Mouse (Mus musculus) ES-E14 (cell line): ENCODE measurements around the gene Polr2f. TPM values are rescaled to one million over a fixed set of nuclear protein-coding genes. Genes with fewer than 3 reads are reported as not detected.

Source experiments
- DNase-seq: peaks from one replicate; pipeline ENCODE4 v3.0.0-alpha.2; 2013; ENCODE audit warnings: low read depth, low spot score
- H3K27ac ChIP-seq: 2 replicates; pipeline ENCODE4 v1.5.1; 2012; ENCODE audit warnings: low read depth, mild to moderate bottlenecking, low read length, moderate library complexity, mixed read lengths; ENCODE audit not compliant: poor library complexity, insufficient read depth, severe bottlenecking
- H3K36me3 ChIP-seq: 2 replicates; pipeline ENCODE4 v1.6.1; 2012; ENCODE audit warnings: mild to moderate bottlenecking, low read length, moderate library complexity, mixed read lengths; ENCODE audit not compliant: control insufficient read depth, poor library complexity, insufficient read depth, severe bottlenecking
- H3K4me1 ChIP-seq, 2 experiments: fragments of 150-350 bp in 1 of 2; sonication (generic) in 1 of 2; 2 replicates each; pipeline ENCODE4 v1.6.1; 2012; ENCODE audit warnings: low read length in 2 of 2, mild to moderate bottlenecking in 1 of 2, mixed read lengths in 1 of 2; ENCODE audit not compliant: control insufficient read depth in 2 of 2, insufficient read depth in 2 of 2, poor library complexity in 1 of 2
- H3K4me3 ChIP-seq, 2 experiments: fragments of 150-350 bp in 1 of 2; sonication (generic) in 1 of 2; 2 replicates each; pipeline ENCODE4 v1.5.1; 2012; ENCODE audit warnings: low read length in 2 of 2, low read depth in 1 of 2, mild to moderate bottlenecking in 1 of 2, mixed read lengths in 1 of 2; ENCODE audit not compliant: insufficient read depth in 1 of 2, poor library complexity in 1 of 2, severe bottlenecking in 1 of 2
- H3K9ac ChIP-seq: 2 replicates; pipeline ENCODE4 v1.6.1; 2012; ENCODE audit warnings: low read depth, mild to moderate bottlenecking, low read length, mixed read lengths; ENCODE audit not compliant: poor library complexity, insufficient read depth, severe bottlenecking
- H3K9me3 ChIP-seq: fragments of 150-350 bp; sonication (generic); 2 replicates; pipeline ENCODE4 v1.6.1; 2012; ENCODE audit warnings: low read depth, mild to moderate bottlenecking, low read length; ENCODE audit not compliant: control insufficient read depth, insufficient read depth
- CHD2 ChIP-seq: IDR thresholded peaks from 2 replicates; pipeline ENCODE4 v1.6.1; 2014; ENCODE audit warnings: mild to moderate bottlenecking, low read depth, low read length, inconsistent platforms
- HCFC1 ChIP-seq: IDR thresholded peaks from 2 replicates; pipeline ENCODE4 v1.6.1; 2012; ENCODE audit warnings: low read length, inconsistent platforms, borderline replicate concordance; ENCODE audit not compliant: insufficient read depth
- MAFK ChIP-seq: IDR thresholded peaks from 2 replicates; pipeline ENCODE4 v1.6.1; 2014; ENCODE audit warnings: mild to moderate bottlenecking, low read depth, low read length, inconsistent platforms; ENCODE audit not compliant: insufficient read depth
- ZC3H11A ChIP-seq: IDR thresholded peaks from 2 replicates; pipeline ENCODE4 v1.6.1; 2012; ENCODE audit warnings: low read depth, mild to moderate bottlenecking, inconsistent platforms, low read length, borderline replicate concordance
- ZNF384 ChIP-seq: IDR thresholded peaks from 2 replicates; pipeline ENCODE4 v1.6.1; 2012; ENCODE audit warnings: low read depth, low read length, inconsistent platforms
- in situ Hi-C, 2 experiments: fragments of 600-800 bp; cut with MboI; formaldehyde crosslinking; loops; one replicate each; pipeline ENCODE4 v1.15.1; 2025; ENCODE audit warnings: low sequenced_read_pairs in 2 of 2, inconsistent platforms in 1 of 2; ENCODE audit not compliant: unreplicated experiment in 2 of 2
- total RNA-seq: library from RNA; depleted of rRNA; stranded (reverse); fragments of 300-350 nt; gene quantifications from 2 replicates; pipeline ENCODE4 v1.2.3, GENCODE M21; 2012

Gene Polr2f
- total RNA-seq, 1 experiment = 238 TPM

- Histone ChIP-seq H3K4me3 (no peak overlapping the region), H3K9me3 (no peaks in the 10 kb centered on the region), H3K36me3 (peaks cover 35% of the 10 kb centered on the region), H3K9ac (no peak overlapping the region), H3K4me1 (peaks cover 0 to 10% of the 10 kb centered on the region in 2 experiments; a peak in 2 of 4 replicates), H3K27ac (no peak overlapping the region)
- TF ChIP-seq CHD2 (no peak), ZC3H11A (no peak)
- in situ Hi-C loops = no loop called here
- DNase-seq = no peak
These were observed 44.3 kb upstream of the Polr2f start for GRCm38 (mm10) chr15:79096556-79096955.

GRCm38 (mm10) chr15:79097135-79097534 is 43.7 kb upstream of the Polr2f start:
- H3K9ac ChIP-seq = no peak overlapping the region
- DNase-seq = no peak
- H3K27ac ChIP-seq = no peak overlapping the region
- H3K4me1 ChIP-seq = peaks cover 0 to 10% of the 10 kb centered on the region in 2 experiments; a peak in 2 of 4 replicates
- no peaks in the 10 kb centered on the region for H3K9me3 ChIP-seq
- no peak overlapping the region for H3K4me3 ChIP-seq
- peaks cover 33% of the 10 kb centered on the region for H3K36me3 ChIP-seq
- TF ChIP-seq MAFK = no peak
- no peak for TF ChIP-seq CHD2
- TF ChIP-seq ZC3H11A = no peak
- no peak for TF ChIP-seq HCFC1
- TF ChIP-seq ZNF384 = no peak
- in situ Hi-C loops = no loop called here

- no peak overlapping the region for H3K9ac ChIP-seq
- H3K4me1 ChIP-seq = peaks cover 0 to 10% of the 10 kb centered on the region in 2 experiments; a peak in 2 of 4 replicates
- in situ Hi-C loops = no loop called here
These were observed 43.2 kb upstream of the Polr2f start for GRCm38 (mm10) chr15:79097611-79098025.

GRCm38 (mm10) chr15:79098220-79098619 is 42.6 kb upstream of the Polr2f start:
- peaks cover 26% of the 10 kb centered on the region for H3K36me3 ChIP-seq
- in situ Hi-C loops = no loop called here
- peaks cover 0 to 10% of the 10 kb centered on the region in 2 experiments; a peak in 2 of 4 replicates for H3K4me1 ChIP-seq
- H3K9me3 ChIP-seq = no peaks in the 10 kb centered on the region
- no peak overlapping the region for H3K9ac ChIP-seq
- no peak for DNase-seq
- no peak overlapping the region for H3K27ac ChIP-seq
- H3K4me3 ChIP-seq = no peak overlapping the region
- TF ChIP-seq ZC3H11A (no peak), CHD2 (no peak), HCFC1 (no peak), MAFK (no peak), ZNF384 (no peak)

More at GRCm38 (mm10) chr15:79097611-79098025, 43.2 kb upstream of the Polr2f start:
- H3K27ac ChIP-seq = no peak overlapping the region
- no peak overlapping the region for H3K4me3 ChIP-seq
- TF ChIP-seq CHD2 = no peak
- no peak for TF ChIP-seq MAFK
- no peak for TF ChIP-seq HCFC1
- TF ChIP-seq ZNF384 = no peak
- no peak for TF ChIP-seq ZC3H11A
- no peak for DNase-seq
- H3K36me3 ChIP-seq = peaks cover 28% of the 10 kb centered on the region
- no peaks in the 10 kb centered on the region for H3K9me3 ChIP-seq

- Histone ChIP-seq H3K27ac (no peak overlapping the region), H3K9ac (no peak overlapping the region), H3K36me3 (peaks cover 20% of the 10 kb centered on the region), H3K4me1 (peaks cover 0 to 10% of the 10 kb centered on the region in 2 experiments; a peak in 2 of 4 replicates), H3K9me3 (no peaks in the 10 kb centered on the region), H3K4me3 (no peak overlapping the region)
- no peak for DNase-seq
- in situ Hi-C loops = no loop called here
- TF ChIP-seq HCFC1 = no peak
- no peak for TF ChIP-seq ZC3H11A
- TF ChIP-seq ZNF384 = no peak
- TF ChIP-seq CHD2 = no peak
- TF ChIP-seq MAFK = no peak
These were observed 41.9 kb upstream of the Polr2f start for GRCm38 (mm10) chr15:79098868-79099267.
